Mouse (Mus musculus) neural tube, embryonic 13.5 days (tissue): Measurements from ENCODE around the gene Vdac2. TPM values are rescaled to one million over a fixed set of nuclear protein-coding genes. Genes with fewer than 3 reads are reported as not detected.

Experiments
- ATAC-seq: fragments of 200-750 bp; cut with Nextera tagmentation; 2 replicates; pipeline ENCODE4 v1.8.0; 2017; ENCODE audit warnings: low read depth, mild to moderate bottlenecking, moderate TSS enrichment, moderate library complexity
- H3K27ac ChIP-seq: fragments of 300-500 bp; sonication (generic); replicated peaks from 2 replicates; pipeline ENCODE4 v1.5.1; 2015; ENCODE audit warnings: moderate library complexity, mild to moderate bottlenecking, inconsistent platforms
- H3K27me3 ChIP-seq: fragments of 300-500 bp; sonication (generic); 2 replicates; pipeline ENCODE4 v1.6.1; 2015; ENCODE audit warnings: mild to moderate bottlenecking, inconsistent platforms
- H3K36me3 ChIP-seq: fragments of 300-500 bp; sonication (generic); 2 replicates; pipeline ENCODE4 v1.6.1; 2015; ENCODE audit warnings: mild to moderate bottlenecking, inconsistent platforms
- H3K4me1 ChIP-seq: fragments of 300-500 bp; sonication (generic); replicated peaks from 2 replicates; pipeline ENCODE4 v1.6.1; 2015; ENCODE audit warnings: inconsistent platforms
- H3K4me2 ChIP-seq: fragments of 300-500 bp; sonication (generic); 2 replicates; pipeline ENCODE4 v1.6.1; 2015; ENCODE audit warnings: inconsistent platforms, mild to moderate bottlenecking, moderate library complexity
- H3K4me3 ChIP-seq: fragments of 300-500 bp; sonication (generic); 2 replicates; pipeline ENCODE4 v1.5.1; 2015; ENCODE audit warnings: mild to moderate bottlenecking, inconsistent platforms
- H3K9ac ChIP-seq: fragments of 300-500 bp; sonication (generic); 2 replicates; pipeline ENCODE4 v1.6.1; 2015; ENCODE audit warnings: moderate library complexity, mild to moderate bottlenecking, inconsistent platforms
- H3K9me3 ChIP-seq: fragments of 300-500 bp; sonication (generic); 2 replicates; pipeline ENCODE4 v1.6.1; 2016; ENCODE audit warnings: inconsistent platforms
- WGBS: fragments of 180-500 bp; shearing (Covaris S2); methylation state at CpG from one replicate; pipeline ENCODE4 v1.1.7; 2015; 5-methylcytosine and 5-hydroxymethylcytosine counted together
- polyA plus RNA-seq: library from polyadenylated mRNA; unstranded; fragments of >200 nt; fragmentation: Nextera tagmentation; extraction: Ambion mirVana; gene quantifications from 2 replicates; pipeline ENCODE4 v1.2.1, GENCODE M21; 2015

The Vdac2 gene
- polyA plus RNA-seq, 1 experiment from 2014 or later, result 276 TPM

- H3K9me3 ChIP-seq, result no peaks in the 10 kb centered on the region
- H3K36me3 ChIP-seq, result no peaks in the 10 kb centered on the region
- H3K27me3 ChIP-seq, result no peaks in the 10 kb centered on the region
- 91% methylated on average over 3 of the region's 3 CpGs for WGBS
- no peak overlapping the region for H3K9ac ChIP-seq
- ATAC-seq, result no peak
- H3K4me1 ChIP-seq, result no peaks in the 10 kb centered on the region
- H3K4me2 ChIP-seq, result no peak overlapping the region
- H3K27ac ChIP-seq, result no peak overlapping the region
- H3K4me3 ChIP-seq, result no peak overlapping the region
These were observed 18.3 kb upstream of the Vdac2 start for GRCm38 (mm10) chr14:21806631-21807160.

- no peak overlapping the region for H3K4me3 ChIP-seq
- no peak overlapping the region for H3K4me2 ChIP-seq
- H3K27ac ChIP-seq, result no peak overlapping the region
- H3K9me3 ChIP-seq, result no peaks in the 10 kb centered on the region
- no peak overlapping the region for H3K9ac ChIP-seq
- no peaks in the 10 kb centered on the region for H3K27me3 ChIP-seq
- WGBS, result 90% methylated on average over 8 of the region's 8 CpGs
- H3K4me1 ChIP-seq, result no peaks in the 10 kb centered on the region
- no peak for ATAC-seq
- H3K36me3 ChIP-seq, result no peaks in the 10 kb centered on the region
These were observed 16.7 kb upstream of the Vdac2 start for GRCm38 (mm10) chr14:21808208-21808922.

- 92% methylated on average over 2 of the region's 2 CpGs for WGBS
- Histone ChIP-seq H3K4me3 (no peak overlapping the region), H3K27ac (no peak overlapping the region), H3K4me1 (no peaks in the 10 kb centered on the region), H3K36me3 (no peaks in the 10 kb centered on the region), H3K9ac (no peak overlapping the region), H3K9me3 (no peaks in the 10 kb centered on the region), H3K4me2 (no peak overlapping the region), H3K27me3 (no peaks in the 10 kb centered on the region)
- ATAC-seq, result no peak
These were observed 15.6 kb upstream of the Vdac2 start for GRCm38 (mm10) chr14:21809418-21809817.

GRCm38 (mm10) chr14:21811301-21811700, 13.7 kb upstream of the Vdac2 start:
- 88% methylated on average over 4 of the region's 4 CpGs for WGBS
- Histone ChIP-seq H3K4me1 (no peaks in the 10 kb centered on the region), H3K4me3 (no peak overlapping the region), H3K9ac (no peak overlapping the region), H3K9me3 (no peaks in the 10 kb centered on the region), H3K27me3 (no peaks in the 10 kb centered on the region), H3K36me3 (no peaks in the 10 kb centered on the region), H3K27ac (no peak overlapping the region), H3K4me2 (no peak overlapping the region)
- ATAC-seq, result no peak

GRCm38 (mm10) chr14:21811744-21812393, 13.2 kb upstream of the Vdac2 start:
- ATAC-seq, result no peak
- no peak overlapping the region for H3K4me2 ChIP-seq
- H3K27ac ChIP-seq, result no peak overlapping the region
- H3K9ac ChIP-seq, result no peak overlapping the region
- WGBS, result 90% methylated on average over 10 of the region's 10 CpGs
- H3K9me3 ChIP-seq, result no peaks in the 10 kb centered on the region
- no peaks in the 10 kb centered on the region for H3K4me1 ChIP-seq
- H3K4me3 ChIP-seq, result no peak overlapping the region
- H3K36me3 ChIP-seq, result no peaks in the 10 kb centered on the region
- no peaks in the 10 kb centered on the region for H3K27me3 ChIP-seq

- ATAC-seq, result no peak
- H3K36me3 ChIP-seq, result no peaks in the 10 kb centered on the region
- no peak overlapping the region for H3K4me3 ChIP-seq
- no peaks in the 10 kb centered on the region for H3K4me1 ChIP-seq
- no peak overlapping the region for H3K27ac ChIP-seq
- no peaks in the 10 kb centered on the region for H3K27me3 ChIP-seq
- no peaks in the 10 kb centered on the region for H3K9me3 ChIP-seq
- H3K4me2 ChIP-seq, result no peak overlapping the region
- no peak overlapping the region for H3K9ac ChIP-seq
- 23% methylated on average over 14 of the region's 14 CpGs for WGBS
These were observed 12.4 kb upstream of the Vdac2 start for GRCm38 (mm10) chr14:21812590-21813162.

- H3K4me2 ChIP-seq, result no peak overlapping the region
- no peak overlapping the region for H3K4me3 ChIP-seq
- no peak overlapping the region for H3K27ac ChIP-seq
- H3K27me3 ChIP-seq, result no peaks in the 10 kb centered on the region
- no peak for ATAC-seq
- 88% methylated on average over 4 of the region's 4 CpGs for WGBS
- H3K36me3 ChIP-seq, result no peaks in the 10 kb centered on the region
- no peak overlapping the region for H3K9ac ChIP-seq
- no peaks in the 10 kb centered on the region for H3K4me1 ChIP-seq
- no peaks in the 10 kb centered on the region for H3K9me3 ChIP-seq
These were observed 11.8 kb upstream of the Vdac2 start for GRCm38 (mm10) chr14:21813216-21813615.

GRCm38 (mm10) chr14:21813847-21814246, 11.2 kb upstream of the Vdac2 start:
- Histone ChIP-seq H3K36me3 (no peaks in the 10 kb centered on the region), H3K9me3 (no peaks in the 10 kb centered on the region), H3K4me1 (no peaks in the 10 kb centered on the region), H3K4me3 (no peak overlapping the region), H3K4me2 (no peak overlapping the region), H3K9ac (no peak overlapping the region), H3K27me3 (no peaks in the 10 kb centered on the region), H3K27ac (no peak overlapping the region)
- 86% methylated on average over 3 of the region's 3 CpGs for WGBS
- no peak for ATAC-seq

- Histone ChIP-seq H3K9me3 (no peaks in the 10 kb centered on the region), H3K4me1 (no peaks in the 10 kb centered on the region), H3K27ac (no peak overlapping the region), H3K4me2 (no peak overlapping the region), H3K36me3 (no peaks in the 10 kb centered on the region), H3K27me3 (no peaks in the 10 kb centered on the region), H3K9ac (no peak overlapping the region), H3K4me3 (no peak overlapping the region)
- WGBS, result 94% methylated on average over 4 of the region's 4 CpGs
- ATAC-seq, result no peak
These were observed 10.4 kb upstream of the Vdac2 start for GRCm38 (mm10) chr14:21814606-21815005.

GRCm38 (mm10) chr14:21816255-21816654, 8.8 kb upstream of the Vdac2 start:
- Histone ChIP-seq H3K4me3 (no peak overlapping the region), H3K4me2 (no peak overlapping the region), H3K9me3 (no peaks in the 10 kb centered on the region), H3K36me3 (no peaks in the 10 kb centered on the region), H3K27ac (no peak overlapping the region), H3K9ac (no peak overlapping the region), H3K27me3 (no peaks in the 10 kb centered on the region), H3K4me1 (no peaks in the 10 kb centered on the region)
- ATAC-seq, result no peak
- 70% methylated on average over 3 of the region's 3 CpGs for WGBS

GRCm38 (mm10) chr14:21817453-21817852, 7.6 kb upstream of the Vdac2 start:
- H3K4me1 ChIP-seq, result peaks cover under 1% of the 10 kb centered on the region; the same call in 1 of the 2 replicates
- H3K36me3 ChIP-seq, result no peaks in the 10 kb centered on the region
- no peak overlapping the region for H3K27ac ChIP-seq
- no peak overlapping the region for H3K4me3 ChIP-seq
- 50% methylated on average over 4 of the region's 4 CpGs for WGBS
- no peak overlapping the region for H3K4me2 ChIP-seq
- H3K27me3 ChIP-seq, result no peaks in the 10 kb centered on the region
- no peaks in the 10 kb centered on the region for H3K9me3 ChIP-seq
- H3K9ac ChIP-seq, result no peak overlapping the region
- ATAC-seq, result no peak

- WGBS, result 93% methylated on average over 4 of the region's 4 CpGs
- Histone ChIP-seq H3K36me3 (no peaks in the 10 kb centered on the region), H3K4me2 (no peak overlapping the region), H3K27me3 (no peaks in the 10 kb centered on the region), H3K27ac (no peak overlapping the region), H3K4me1 (peaks cover 10% of the 10 kb centered on the region), H3K4me3 (no peak overlapping the region), H3K9me3 (no peaks in the 10 kb centered on the region), H3K9ac (no peak overlapping the region)
- ATAC-seq, result no peak
These were observed 4.0 kb upstream of the Vdac2 start for GRCm38 (mm10) chr14:21820880-21821505.
